Mouse (Mus musculus) layer of hippocampus, adult 9-11 months (tissue): ENCODE results near the gene Plpp2.

ENCODE experiments used
- DNase-seq: peaks from one replicate; pipeline ENCODE4 v3.0.0; 2022

Plpp2 gene

DNA sequence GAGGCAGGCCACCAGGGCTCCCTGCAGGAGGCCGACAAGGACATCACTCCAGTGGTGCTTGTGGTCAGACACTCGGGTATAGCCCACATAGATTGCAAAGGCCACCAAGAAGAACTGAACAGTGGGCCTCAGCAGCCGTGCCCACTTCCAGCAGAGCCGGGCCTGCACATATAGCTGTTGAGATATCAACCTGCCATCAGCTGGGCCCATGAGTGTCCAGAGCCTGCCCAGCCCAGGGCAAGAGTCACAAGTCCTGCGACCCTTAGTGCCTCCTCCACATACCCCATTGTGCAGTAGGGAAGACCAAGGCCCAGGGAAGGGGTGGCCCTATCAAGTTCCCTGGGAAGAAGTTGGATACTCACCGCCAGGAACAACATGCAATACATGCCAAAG, 6.1 kb downstream of the Plpp2 start:
- DNase-seq: no peak

- no peak for DNase-seq
Measured at GRCm38 (mm10) chr10:79526661-79527452, 6.7 kb downstream of the Plpp2 start.

DNA sequence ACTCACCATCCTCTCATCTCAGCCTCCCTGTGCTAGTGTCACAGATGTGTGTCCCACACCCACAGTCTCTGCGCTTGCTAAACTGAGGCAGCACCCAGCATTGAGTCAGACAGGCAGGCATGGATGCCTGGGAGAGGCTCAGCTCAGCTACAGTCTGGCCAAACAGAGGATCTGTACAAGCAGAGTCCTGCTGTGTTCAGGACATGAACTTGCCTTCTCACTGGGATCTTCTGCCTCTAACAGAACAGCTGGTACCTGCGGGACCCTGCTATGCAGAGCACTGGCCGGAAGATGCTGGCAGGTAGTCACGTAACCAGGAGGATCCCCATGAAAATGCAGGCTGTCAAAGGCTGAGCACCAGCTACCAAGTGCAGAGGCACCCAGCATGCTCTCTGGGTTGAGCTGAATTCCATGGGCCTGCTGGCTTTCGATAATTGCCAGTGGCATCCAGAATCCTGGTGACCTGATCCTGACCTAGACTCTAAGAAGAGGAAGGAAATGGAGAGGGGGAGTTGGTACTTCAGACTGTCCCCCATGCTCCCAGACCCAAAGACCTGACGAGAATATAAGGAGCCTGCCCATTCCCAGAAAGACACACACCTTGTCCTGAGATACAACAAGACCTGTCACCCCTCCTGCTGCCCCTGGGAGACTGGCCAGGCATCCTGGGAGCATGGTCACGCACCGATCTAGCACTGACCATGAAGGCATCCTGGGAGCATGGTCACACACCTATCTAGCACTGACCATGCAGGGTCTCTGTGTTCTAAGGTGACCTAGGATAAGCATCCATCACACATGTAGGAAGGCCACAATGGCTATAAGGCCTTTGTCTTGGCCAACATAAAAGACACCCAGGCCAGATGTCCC, 7.9 kb downstream of the Plpp2 start:
- DNase-seq: no peak

DNA sequence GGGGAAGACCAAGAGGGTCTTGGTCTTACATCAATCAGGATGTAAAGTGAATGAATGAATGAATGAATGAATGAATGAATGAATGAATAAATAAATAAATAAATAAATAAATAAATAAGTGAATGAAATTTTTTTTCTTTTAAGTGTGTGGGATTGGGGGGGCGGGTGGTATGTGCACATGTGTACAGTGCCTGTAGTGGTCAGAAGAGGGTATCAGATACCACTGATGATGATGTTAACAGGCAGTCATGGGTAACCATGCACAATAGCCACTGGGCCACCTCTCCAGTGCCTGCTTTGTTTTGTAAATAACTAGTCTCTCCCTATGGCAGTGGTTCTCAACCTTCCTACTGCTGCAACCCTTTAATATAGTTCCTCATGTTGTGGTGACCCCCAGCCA, 9.2 kb downstream of the Plpp2 start:
- DNase-seq: no peak

DNA sequence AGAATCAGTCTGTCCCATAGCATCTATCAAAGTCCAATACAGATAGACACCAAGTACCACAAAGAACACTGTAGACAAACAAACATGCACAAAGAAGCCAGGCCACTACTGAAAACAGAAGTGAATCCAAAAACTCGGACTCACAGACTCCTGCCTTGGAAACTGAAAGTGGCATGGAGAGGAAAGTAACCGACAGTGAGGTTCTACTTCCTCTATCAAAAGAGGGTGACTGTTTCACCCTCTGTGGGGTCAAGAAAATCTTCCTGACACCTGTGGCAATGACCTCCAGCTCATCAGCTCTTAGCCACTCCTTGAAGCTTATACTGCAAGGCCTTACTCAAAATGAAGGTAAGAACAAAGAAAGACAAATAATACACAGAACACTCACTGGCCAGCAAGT, 26.9 kb downstream of the Plpp2 start:
- no peak for DNase-seq

GRCm38 (mm10) chr10:79502830-79503644, 30.6 kb downstream of the Plpp2 start:
- no peak for DNase-seq

DNA sequence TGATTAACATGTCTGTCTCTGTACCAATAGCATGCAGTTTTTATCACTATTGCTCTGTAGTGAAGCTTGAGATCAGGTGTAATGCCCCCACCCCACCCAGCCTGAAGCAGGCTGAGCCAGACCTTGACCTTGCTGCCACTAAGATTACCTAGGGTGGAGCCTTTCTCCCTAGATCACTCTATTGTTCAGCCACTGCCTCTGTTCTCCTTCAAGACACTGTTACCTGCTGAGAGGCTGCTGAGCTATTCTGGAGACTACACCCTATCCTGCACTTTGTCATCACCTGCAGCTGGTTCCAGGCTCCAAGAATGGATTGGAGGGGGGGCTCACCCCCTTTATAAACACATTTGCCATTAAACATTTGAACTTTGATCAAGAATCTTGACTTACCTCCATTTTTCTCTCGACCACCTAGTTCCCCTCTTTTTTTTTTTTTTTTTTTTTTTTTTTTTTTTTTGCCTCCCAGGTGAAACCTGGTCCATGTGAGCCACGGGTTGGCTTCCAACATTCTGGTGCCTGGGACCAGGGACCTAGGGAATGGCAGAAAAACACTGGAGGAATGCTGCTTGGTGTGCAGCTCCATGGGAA, 36.8 kb downstream of the Plpp2 start:
- DNase-seq: no peak

DNA sequence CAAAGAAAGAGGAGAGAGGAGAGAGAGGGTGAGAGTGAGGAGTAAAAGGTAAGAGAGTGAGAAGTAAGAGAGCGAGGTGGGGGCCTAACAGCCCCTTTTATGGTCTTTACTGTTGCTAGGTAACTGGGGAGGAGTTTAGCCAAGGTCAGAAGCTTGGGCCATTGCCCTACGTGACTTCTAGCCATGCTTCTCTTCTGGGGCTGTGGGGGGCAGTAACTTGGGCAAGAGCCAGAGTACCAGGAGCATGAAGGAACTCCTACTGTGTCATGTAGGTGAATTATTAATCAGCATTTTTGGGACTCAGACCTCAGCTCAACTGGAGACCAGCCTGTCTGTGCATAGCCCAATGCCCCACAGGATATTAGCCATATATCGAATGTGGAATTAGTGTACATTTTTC, 37.7 kb downstream of the Plpp2 start:
- DNase-seq: no peak
